Mouse (Mus musculus) midbrain, postnatal 0 days (tissue): Measurements from ENCODE around the gene Glrb. TPM values are rescaled to one million over a fixed set of nuclear protein-coding genes. Genes with fewer than 3 reads are reported as not detected.

Experiments used
- ATAC-seq: fragments of 200-750 bp; cut with Nextera tagmentation; 2 replicates; pipeline ENCODE4 v1.8.0; 2017; ENCODE audit warnings: moderate number of reproducible peaks, mild to moderate bottlenecking, moderate TSS enrichment, moderate library complexity; ENCODE audit not compliant: low FRiP score
- DNase-seq: peaks from one replicate; pipeline ENCODE4 v3.0.0-alpha.2; 2015; ENCODE audit warnings: low spot score
- H3K27ac ChIP-seq: fragments of 300-500 bp; sonication (generic); 2 replicates; pipeline ENCODE4 v1.5.1; 2014; ENCODE audit warnings: low read depth, mild to moderate bottlenecking, low read length, mixed read lengths
- H3K27me3 ChIP-seq: fragments of 300-500 bp; sonication (generic); 2 replicates; pipeline ENCODE4 v1.6.1; 2014; ENCODE audit warnings: low read length, control low read depth, mixed read lengths; ENCODE audit not compliant: insufficient read depth
- H3K36me3 ChIP-seq: fragments of 300-500 bp; sonication (generic); 2 replicates; pipeline ENCODE4 v1.6.1; 2014; ENCODE audit warnings: low read length, control low read depth, mixed read lengths; ENCODE audit not compliant: insufficient read depth
- H3K4me1 ChIP-seq: fragments of 300-500 bp; sonication (generic); 2 replicates; pipeline ENCODE4 v1.6.1; 2014; ENCODE audit warnings: mild to moderate bottlenecking, control low read depth, antibody characterized with exemption, low read length, mixed read lengths; ENCODE audit not compliant: insufficient read depth
- H3K4me2 ChIP-seq: fragments of 300-500 bp; sonication (generic); 2 replicates; pipeline ENCODE4 v1.6.1; 2014; ENCODE audit warnings: low read depth, mild to moderate bottlenecking, low read length, mixed read lengths; ENCODE audit not compliant: poor library complexity, severe bottlenecking
- H3K4me3 ChIP-seq: fragments of 300-500 bp; sonication (generic); 2 replicates; pipeline ENCODE4 v1.5.1; 2014; ENCODE audit warnings: low read depth, mild to moderate bottlenecking, low read length, moderate library complexity
- H3K9ac ChIP-seq: fragments of 300-500 bp; sonication (generic); replicated peaks from 2 replicates; pipeline ENCODE4 v1.6.1; 2014; ENCODE audit warnings: mild to moderate bottlenecking, low read length, moderate library complexity, mixed read lengths; ENCODE audit not compliant: poor library complexity, severe bottlenecking
- H3K9me3 ChIP-seq: fragments of 300-500 bp; sonication (generic); 2 replicates; pipeline ENCODE4 v1.6.1; 2016; ENCODE audit warnings: low read length, control low read depth
- CTCF ChIP-seq: IDR thresholded peaks from 2 replicates; pipeline ENCODE4 v1.5.1; 2016; ENCODE audit warnings: antibody characterized with exemption, mild to moderate bottlenecking
- WGBS: fragments of 180-500 bp; shearing (Covaris S2); extraction: QIAGEN DNeasy Blood & Tissue Kit; methylation state at CpG from one replicate; pipeline ENCODE4 v1.1.7; 2014; 5-methylcytosine and 5-hydroxymethylcytosine counted together
- polyA plus RNA-seq: library from polyadenylated mRNA; unstranded; fragments of >200 nt; fragmentation: Nextera tagmentation; extraction: Ambion mirVana; gene quantifications from 2 replicates; pipeline ENCODE4 v1.2.1, GENCODE M21; 2015
- total RNA-seq: library from RNA; depleted of rRNA; stranded (reverse); fragments of >200 nt; gene quantifications from 2 replicates; pipeline ENCODE4 v1.2.3, GENCODE M21; 2014

The Glrb gene
- total and polyA plus RNA-seq, 2 experiments from 2014 or later = 62.2 to 96.0 TPM

GRCm38 (mm10) chr3:80812237-80812636, 101.2 kb downstream of the Glrb start:
- Histone ChIP-seq H3K4me1 (no peaks in the 10 kb centered on the region), H3K4me2 (no peak overlapping the region), H3K27me3 (no peaks in the 10 kb centered on the region), H3K9me3 (no peaks in the 10 kb centered on the region), H3K4me3 (no peak overlapping the region), H3K9ac (no peak overlapping the region), H3K36me3 (no peaks in the 10 kb centered on the region), H3K27ac (no peak overlapping the region)
- TF ChIP-seq CTCF = no peak
- no peak for DNase-seq
- WGBS = 80% methylated on average over 3 of the region's 3 CpGs
- ATAC-seq = no peak

- Histone ChIP-seq H3K4me1 (no peaks in the 10 kb centered on the region), H3K36me3 (no peaks in the 10 kb centered on the region), H3K9ac (no peak overlapping the region), H3K9me3 (no peaks in the 10 kb centered on the region), H3K4me3 (no peak overlapping the region), H3K27ac (no peak overlapping the region), H3K4me2 (no peak overlapping the region), H3K27me3 (no peaks in the 10 kb centered on the region)
- DNase-seq (peak; percentile 73), ATAC-seq (no peak)
- 23% methylated on average over 1 of the region's 1 CpGs for WGBS
- peak; percentile 76 for TF ChIP-seq CTCF
Observed at GRCm38 (mm10) chr3:80805327-80805726, 108.1 kb downstream of the Glrb start.

- Histone ChIP-seq H3K4me1 (no peaks in the 10 kb centered on the region), H3K4me2 (peak overlapping the region; percentile 70), H3K27ac (peak overlapping the region; percentile 91), H3K9ac (no peak overlapping the region), H3K9me3 (no peaks in the 10 kb centered on the region), H3K4me3 (no peak overlapping the region; the same call in 1 of the 2 replicates), H3K27me3 (no peaks in the 10 kb centered on the region), H3K36me3 (no peaks in the 10 kb centered on the region)
- no peak for ATAC-seq
- 58% methylated on average over 1 of the region's 1 CpGs for WGBS
- no peak for DNase-seq
- TF ChIP-seq CTCF = no peak
Observed at GRCm38 (mm10) chr3:80803811-80804210, 109.6 kb downstream of the Glrb start.

- WGBS = 26% methylated on average over 8 of the region's 8 CpGs
- 0 out of 2 replicates have a peak, but pooled peaks have one; percentile 32 for ATAC-seq
Observed at GRCm38 (mm10) chr3:80803211-80803610, 110.2 kb downstream of the Glrb start.

GRCm38 (mm10) chr3:80802596-80803081, 110.8 kb downstream of the Glrb start, which contains the start of gene Gria2:
TSS of gene Gria2 (minus strand) at chr3:80802835.
- Histone ChIP-seq H3K9ac (peak within 1 kb of the TSS; percentile 91), H3K27me3 (no peaks in the 10 kb centered on the region), H3K27ac (peak within 1 kb of the TSS; percentile 91), H3K36me3 (no peaks in the 10 kb centered on the region), H3K4me3 (peak within 1 kb of the TSS; percentile 84), H3K4me2 (peak within 1 kb of the TSS; percentile 70), H3K4me1 (no peaks in the 10 kb centered on the region), H3K9me3 (no peaks in the 10 kb centered on the region)
- 0% methylated on average over 30 of the region's 35 CpGs for WGBS
- TF ChIP-seq CTCF = no peak
- DNase-seq = peak; percentile 93
- peak; percentile 94 for ATAC-seq

More at GRCm38 (mm10) chr3:80803211-80803610, 110.2 kb downstream of the Glrb start:
- DNase-seq = peak; percentile 40
- peak overlapping the region; percentile 70 for H3K4me2 ChIP-seq
- peak overlapping the region; percentile 84 for H3K4me3 ChIP-seq
- H3K9ac ChIP-seq = peak overlapping the region; percentile 91
- H3K36me3 ChIP-seq = no peaks in the 10 kb centered on the region
- no peak for TF ChIP-seq CTCF
- H3K27ac ChIP-seq = peak overlapping the region; percentile 91
- no peaks in the 10 kb centered on the region for H3K9me3 ChIP-seq
- H3K27me3 ChIP-seq = no peaks in the 10 kb centered on the region
- no peaks in the 10 kb centered on the region for H3K4me1 ChIP-seq

- Histone ChIP-seq H3K4me1 (no peaks in the 10 kb centered on the region), H3K9ac (peak overlapping the region; percentile 91), H3K27ac (peak overlapping the region; percentile 91), H3K9me3 (no peaks in the 10 kb centered on the region), H3K27me3 (no peaks in the 10 kb centered on the region), H3K4me3 (peak overlapping the region; percentile 84), H3K4me2 (peak overlapping the region; percentile 70), H3K36me3 (no peaks in the 10 kb centered on the region)
- no peak for TF ChIP-seq CTCF
- DNase-seq (peak; percentile 23), ATAC-seq (no peak)
- 4% methylated on average over 6 of the region's 6 CpGs for WGBS
Observed at GRCm38 (mm10) chr3:80801827-80802310, 111.6 kb downstream of the Glrb start.
